Mouse (Mus musculus): ENCODE measurements around the gene 4930449I24Rik. TPM values are rescaled to one million over a fixed set of nuclear protein-coding genes. Genes with fewer than 3 reads are reported as not detected.
"Not testable (repeated sequence)": the region's sequence is repeated elsewhere in the genome, so short reads cannot be mapped to it uniquely, and the experiment has no call there.

Gene 4930449I24Rik
- not detected in 2 replicates for polyA plus RNA-seq (2014; fragmentation: Nextera tagmentation; extraction: Ambion mirVana)

DNA sequence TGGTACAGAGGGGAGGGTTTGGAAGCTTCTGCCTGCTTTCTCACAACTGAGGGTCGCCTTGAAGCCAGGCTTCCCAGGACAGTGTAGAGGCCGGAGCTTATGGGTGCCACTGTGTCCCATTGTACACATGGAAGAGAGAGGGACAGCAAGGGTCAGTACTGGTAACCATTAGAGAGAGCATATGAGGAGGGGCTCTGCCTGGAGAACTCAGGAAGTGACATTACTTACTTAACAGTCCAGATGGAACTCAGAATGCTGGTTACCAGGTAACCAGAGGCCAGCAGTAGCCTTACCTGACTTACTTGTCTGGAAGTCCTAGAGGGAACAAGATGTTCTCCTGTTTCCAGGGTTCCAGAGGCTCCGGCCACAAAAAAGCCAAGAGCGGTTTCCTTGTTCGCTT lies at the start of gene 4930449I24Rik:
4930449I24Rik (plus strand) TSS at position 301 of the 400 bp plus-strand sequence.
- WGBS: no CpG with 5 or more reads among the region's 5 CpGs
- not testable (repeated sequence) for ATAC-seq (ENCODE audit: insufficient number of reproducible peaks, insufficient read depth, low FRiP score, low read depth); H3K9me3 ChIP-seq (ENCODE audit: control insufficient read depth, low read depth, low read length)

DNA sequence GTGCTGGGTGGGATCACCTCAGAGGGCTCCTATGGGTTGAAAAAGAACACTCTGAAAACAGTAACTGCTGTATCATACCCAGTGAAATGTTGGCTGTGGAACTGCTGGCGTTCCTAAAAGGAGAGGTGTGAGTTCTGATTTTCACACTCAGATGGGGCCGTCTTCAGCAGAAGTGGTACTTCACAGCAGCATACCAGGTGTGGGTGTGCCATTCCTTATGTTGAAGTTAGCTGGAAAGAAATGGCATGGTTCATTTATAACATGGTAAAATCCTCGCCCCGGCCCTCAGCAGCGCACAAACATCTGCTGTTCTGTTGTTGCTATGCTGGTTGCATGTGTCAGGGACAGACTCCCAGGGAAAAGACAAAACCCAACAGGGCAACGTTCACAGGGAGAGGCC lies 48.6 kb upstream of the 4930449I24Rik start:
- H3K4me3 ChIP-seq (ENCODE audit: low read depth, low read length): no peak overlapping the region
- H3K9me3 ChIP-seq (ENCODE audit: control insufficient read depth, low read depth, low read length): no peaks in the 10 kb centered on the region
- no peaks in the 10 kb centered on the region for H3K36me3 ChIP-seq (ENCODE audit: control insufficient read depth, insufficient read depth, low read length)
- H3K27ac ChIP-seq (ENCODE audit: low read length): no peak overlapping the region
- no peak overlapping the region for H3K4me2 ChIP-seq (replicated peaks; ENCODE audit: low read depth, low read length)
- no peaks in the 10 kb centered on the region for H3K4me1 ChIP-seq (ENCODE audit: control insufficient read depth, insufficient read depth, low read length)
- H3K9ac ChIP-seq (replicated peaks; ENCODE audit: low read depth, low read length): no peak overlapping the region
- no peaks in the 10 kb centered on the region for H3K27me3 ChIP-seq (ENCODE audit: control insufficient read depth, insufficient read depth, low read length)
- no peak for ATAC-seq (ENCODE audit: insufficient number of reproducible peaks, insufficient read depth, low FRiP score, low read depth)
- WGBS: 90% methylated on average over 6 of the region's 6 CpGs

More for the DNA sequence above, at the start of gene 4930449I24Rik:
- H3K27ac ChIP-seq (ENCODE audit: low read length); H3K9ac ChIP-seq (replicated peaks; ENCODE audit: low read depth, low read length); H3K4me1 ChIP-seq (ENCODE audit: control insufficient read depth, insufficient read depth, low read length); H3K4me3 ChIP-seq (ENCODE audit: low read depth, low read length); H3K27me3 ChIP-seq (ENCODE audit: control insufficient read depth, insufficient read depth, low read length); H3K36me3 ChIP-seq (ENCODE audit: control insufficient read depth, insufficient read depth, low read length); H3K4me2 ChIP-seq (replicated peaks; ENCODE audit: low read depth, low read length): not testable (repeated sequence)

DNA sequence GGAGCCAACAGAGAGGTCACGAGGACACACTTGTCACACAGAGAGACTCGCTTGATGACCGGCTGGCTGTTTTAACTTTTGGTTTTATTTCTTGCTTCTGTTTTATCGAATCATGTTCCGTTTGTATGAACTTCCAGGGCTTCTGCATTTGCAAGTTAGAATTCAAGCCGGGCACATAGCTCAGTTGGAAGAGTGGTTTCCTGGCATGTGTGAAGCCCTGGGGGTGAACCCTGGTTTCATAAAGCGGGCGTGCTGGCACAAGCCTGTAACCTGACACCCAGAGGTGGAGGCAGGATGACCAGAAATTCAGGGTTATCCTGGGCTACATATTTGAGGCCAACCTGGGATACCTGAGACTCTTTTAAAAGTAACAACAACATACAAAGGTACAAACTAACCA lies 40.6 kb upstream of the 4930449I24Rik start:
- ATAC-seq (ENCODE audit: insufficient number of reproducible peaks, insufficient read depth, low FRiP score, low read depth): no peak
- H3K9ac ChIP-seq (replicated peaks; ENCODE audit: low read depth, low read length): no peak overlapping the region
- 81% methylated on average over 8 of the region's 8 CpGs for WGBS
- no peaks in the 10 kb centered on the region for H3K9me3 ChIP-seq (ENCODE audit: control insufficient read depth, low read depth, low read length)
- H3K36me3 ChIP-seq (ENCODE audit: control insufficient read depth, insufficient read depth, low read length): no peaks in the 10 kb centered on the region
- no peaks in the 10 kb centered on the region for H3K27me3 ChIP-seq (ENCODE audit: control insufficient read depth, insufficient read depth, low read length)
- no peaks in the 10 kb centered on the region for H3K4me1 ChIP-seq (ENCODE audit: control insufficient read depth, insufficient read depth, low read length)
- no peak overlapping the region for H3K4me2 ChIP-seq (replicated peaks; ENCODE audit: low read depth, low read length)
- no peak overlapping the region for H3K27ac ChIP-seq (ENCODE audit: low read length)
- H3K4me3 ChIP-seq (ENCODE audit: low read depth, low read length): no peak overlapping the region

DNA sequence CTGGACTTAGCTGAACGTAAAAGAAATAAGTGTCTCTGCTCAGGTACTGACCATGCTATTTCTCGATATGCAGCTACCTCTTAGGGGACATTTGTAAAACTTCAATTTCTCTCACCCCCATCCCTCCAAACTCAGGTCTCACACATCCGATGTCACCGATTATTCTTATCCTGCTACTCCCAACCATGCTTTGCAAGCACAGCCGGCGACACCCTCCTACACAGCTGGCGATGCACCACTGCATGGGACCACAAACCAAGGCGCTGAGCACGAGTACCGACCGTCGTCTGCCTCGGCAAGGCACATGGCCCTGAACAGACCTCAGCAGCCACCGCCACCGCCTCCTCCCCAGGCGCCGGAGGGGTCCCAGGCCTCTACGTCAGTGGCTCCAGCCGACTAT lies 35.5 kb upstream of the 4930449I24Rik start:
- Histone ChIP-seq H3K36me3 (ENCODE audit: control insufficient read depth, insufficient read depth, low read length) (no peaks in the 10 kb centered on the region), H3K4me3 (ENCODE audit: low read depth, low read length) (no peak overlapping the region), H3K27ac (ENCODE audit: low read length) (no peak overlapping the region), H3K27me3 (ENCODE audit: control insufficient read depth, insufficient read depth, low read length) (no peaks in the 10 kb centered on the region), H3K9me3 (ENCODE audit: control insufficient read depth, low read depth, low read length) (no peaks in the 10 kb centered on the region), H3K4me2 (replicated peaks; ENCODE audit: low read depth, low read length) (no peak overlapping the region), H3K4me1 (ENCODE audit: control insufficient read depth, insufficient read depth, low read length) (no peaks in the 10 kb centered on the region), H3K9ac (replicated peaks; ENCODE audit: low read depth, low read length) (no peak overlapping the region)
- ATAC-seq (ENCODE audit: insufficient number of reproducible peaks, insufficient read depth, low FRiP score, low read depth): no peak
- 93% methylated on average over 19 of the region's 19 CpGs for WGBS

DNA sequence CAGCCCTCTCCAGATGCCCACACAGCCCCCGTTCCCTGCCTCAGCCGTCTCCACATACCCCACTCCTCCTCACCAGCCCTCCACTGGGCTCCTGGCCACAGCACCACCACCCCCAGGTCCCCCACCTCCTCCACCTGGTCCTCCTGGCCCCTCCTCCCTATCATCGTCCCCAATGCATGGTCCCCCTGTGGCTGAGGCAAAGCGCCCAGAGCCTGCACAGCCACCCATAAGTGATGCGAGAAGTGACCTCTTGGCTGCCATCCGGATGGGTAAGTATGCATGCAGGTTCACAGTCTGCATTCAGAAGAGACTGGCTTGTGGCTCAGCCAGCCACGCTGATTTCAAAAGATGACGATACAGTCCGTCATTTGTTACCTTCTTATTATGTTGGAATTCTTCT lies 33.9 kb upstream of the 4930449I24Rik start:
- Histone ChIP-seq H3K27ac (ENCODE audit: low read length) (no peak overlapping the region), H3K27me3 (ENCODE audit: control insufficient read depth, insufficient read depth, low read length) (no peaks in the 10 kb centered on the region), H3K9ac (replicated peaks; ENCODE audit: low read depth, low read length) (no peak overlapping the region), H3K4me3 (ENCODE audit: low read depth, low read length) (no peak overlapping the region), H3K4me2 (replicated peaks; ENCODE audit: low read depth, low read length) (no peak overlapping the region), H3K36me3 (ENCODE audit: control insufficient read depth, insufficient read depth, low read length) (no peaks in the 10 kb centered on the region), H3K4me1 (ENCODE audit: control insufficient read depth, insufficient read depth, low read length) (no peaks in the 10 kb centered on the region), H3K9me3 (ENCODE audit: control insufficient read depth, low read depth, low read length) (no peaks in the 10 kb centered on the region)
- no peak for ATAC-seq (ENCODE audit: insufficient number of reproducible peaks, insufficient read depth, low FRiP score, low read depth)
- 92% methylated on average over 9 of the region's 9 CpGs for WGBS

DNA sequence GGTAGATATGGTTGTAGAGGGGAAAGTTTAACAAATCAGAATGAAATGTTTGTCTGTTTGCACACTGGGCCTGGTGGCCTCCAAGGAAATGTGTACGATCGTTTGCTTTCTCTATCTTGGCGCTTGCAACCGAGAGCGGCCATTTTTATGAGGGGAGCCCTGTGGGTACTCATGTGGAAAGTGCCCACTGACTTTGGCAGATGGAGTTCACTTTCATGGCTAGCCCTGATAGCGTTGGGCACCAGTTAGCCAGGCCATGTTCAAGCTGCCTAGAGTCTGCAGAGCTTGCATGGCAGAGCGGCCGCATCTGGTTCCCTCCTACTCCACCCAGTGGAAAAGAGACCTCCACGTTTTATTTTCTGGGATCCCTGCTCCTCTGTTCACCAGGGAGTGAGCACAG lies 31.4 kb upstream of the 4930449I24Rik start:
- 83% methylated on average over 9 of the region's 9 CpGs for WGBS
- no peak overlapping the region for H3K27ac ChIP-seq (ENCODE audit: low read length)
- H3K4me1 ChIP-seq (ENCODE audit: control insufficient read depth, insufficient read depth, low read length): no peaks in the 10 kb centered on the region
- no peak overlapping the region for H3K4me3 ChIP-seq (ENCODE audit: low read depth, low read length)
- no peak overlapping the region for H3K9ac ChIP-seq (replicated peaks; ENCODE audit: low read depth, low read length)
- no peaks in the 10 kb centered on the region for H3K27me3 ChIP-seq (ENCODE audit: control insufficient read depth, insufficient read depth, low read length)
- H3K9me3 ChIP-seq (ENCODE audit: control insufficient read depth, low read depth, low read length): no peaks in the 10 kb centered on the region
- no peaks in the 10 kb centered on the region for H3K36me3 ChIP-seq (ENCODE audit: control insufficient read depth, insufficient read depth, low read length)
- no peak overlapping the region for H3K4me2 ChIP-seq (replicated peaks; ENCODE audit: low read depth, low read length)
- ATAC-seq (ENCODE audit: insufficient number of reproducible peaks, insufficient read depth, low FRiP score, low read depth): no peak

DNA sequence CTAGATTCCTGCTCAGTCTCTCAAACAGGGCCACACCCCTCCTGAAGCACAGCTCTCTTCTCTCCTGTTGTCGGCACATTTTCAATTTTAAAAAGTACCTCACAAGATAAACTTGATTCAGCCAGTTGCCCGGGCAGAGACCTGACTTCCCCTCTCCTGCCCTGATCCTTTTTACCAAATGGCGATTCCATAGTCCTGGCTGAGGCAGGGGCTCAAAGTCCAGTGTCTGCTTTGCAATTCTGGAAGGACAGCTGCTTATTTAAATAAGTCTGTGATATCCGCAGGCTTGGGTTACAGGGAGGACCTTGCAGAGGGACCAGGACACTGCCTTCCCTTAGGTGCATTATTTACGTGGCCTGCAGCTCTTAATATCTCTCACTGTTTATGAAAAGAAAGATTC lies 30.9 kb upstream of the 4930449I24Rik start:
- no peak for ATAC-seq (ENCODE audit: insufficient number of reproducible peaks, insufficient read depth, low FRiP score, low read depth)
- H3K9me3 ChIP-seq (ENCODE audit: control insufficient read depth, low read depth, low read length): no peaks in the 10 kb centered on the region
- WGBS: 62% methylated on average over 5 of the region's 5 CpGs
- no peak overlapping the region for H3K4me2 ChIP-seq (replicated peaks; ENCODE audit: low read depth, low read length)
- no peak overlapping the region for H3K9ac ChIP-seq (replicated peaks; ENCODE audit: low read depth, low read length)
- no peak overlapping the region for H3K4me3 ChIP-seq (ENCODE audit: low read depth, low read length)
- H3K27me3 ChIP-seq (ENCODE audit: control insufficient read depth, insufficient read depth, low read length): no peaks in the 10 kb centered on the region
- H3K27ac ChIP-seq (ENCODE audit: low read length): no peak overlapping the region
- H3K4me1 ChIP-seq (ENCODE audit: control insufficient read depth, insufficient read depth, low read length): no peaks in the 10 kb centered on the region
- H3K36me3 ChIP-seq (ENCODE audit: control insufficient read depth, insufficient read depth, low read length): no peaks in the 10 kb centered on the region

DNA sequence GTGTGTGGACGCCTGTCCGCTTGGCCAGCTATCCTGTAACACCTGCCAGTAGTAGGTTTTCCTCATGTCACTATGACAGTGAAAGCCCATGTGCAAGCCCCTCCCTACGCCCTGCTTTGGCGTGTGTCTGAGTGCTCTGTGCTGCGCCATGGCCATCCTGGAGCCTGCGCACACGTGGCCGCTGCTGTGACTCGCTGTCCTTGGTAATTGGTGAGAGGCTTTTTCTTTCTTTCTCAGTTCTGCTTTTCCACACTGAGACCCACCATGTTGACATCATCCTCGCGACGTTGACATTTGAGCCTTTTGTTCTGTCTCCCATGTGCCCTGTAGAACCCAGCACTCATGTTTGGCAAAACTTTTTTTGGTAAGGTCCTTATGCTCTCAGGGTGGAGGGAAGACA lies 30.4 kb upstream of the 4930449I24Rik start:
- H3K36me3 ChIP-seq (ENCODE audit: control insufficient read depth, insufficient read depth, low read length): no peaks in the 10 kb centered on the region
- ATAC-seq (ENCODE audit: insufficient number of reproducible peaks, insufficient read depth, low FRiP score, low read depth): no peak
- no peaks in the 10 kb centered on the region for H3K4me1 ChIP-seq (ENCODE audit: control insufficient read depth, insufficient read depth, low read length)
- H3K27me3 ChIP-seq (ENCODE audit: control insufficient read depth, insufficient read depth, low read length): no peaks in the 10 kb centered on the region
- no peak overlapping the region for H3K9ac ChIP-seq (replicated peaks; ENCODE audit: low read depth, low read length)
- no peak overlapping the region for H3K4me2 ChIP-seq (replicated peaks; ENCODE audit: low read depth, low read length)
- 93% methylated on average over 12 of the region's 12 CpGs for WGBS
- no peak overlapping the region for H3K4me3 ChIP-seq (ENCODE audit: low read depth, low read length)
- H3K27ac ChIP-seq (ENCODE audit: low read length): no peak overlapping the region
- no peaks in the 10 kb centered on the region for H3K9me3 ChIP-seq (ENCODE audit: control insufficient read depth, low read depth, low read length)

DNA sequence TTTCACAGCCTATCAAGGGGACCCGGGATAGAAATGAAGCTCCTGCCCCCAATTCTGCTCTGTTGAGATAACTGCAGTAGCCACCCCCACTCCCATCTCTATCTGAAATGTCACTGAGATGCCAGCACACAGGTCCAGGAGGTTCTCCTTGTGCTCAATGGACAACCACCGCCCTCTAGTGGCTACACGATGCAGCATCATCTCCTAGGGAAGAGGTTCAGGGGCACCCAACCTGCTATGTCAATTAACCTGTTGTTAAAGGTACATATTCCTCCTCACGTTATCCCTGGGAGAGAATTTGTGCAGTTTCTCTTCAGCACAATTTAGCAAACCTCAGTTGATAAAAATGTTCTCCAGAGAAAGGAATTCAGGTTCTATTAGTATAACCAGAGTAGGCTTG lies 22.6 kb upstream of the 4930449I24Rik start:
- H3K27ac ChIP-seq (ENCODE audit: low read length): not testable (repeated sequence)
- 10% methylated on average over 4 of the region's 4 CpGs for WGBS

More for the DNA sequence above, 22.6 kb upstream of the 4930449I24Rik start:
- ATAC-seq (ENCODE audit: insufficient number of reproducible peaks, insufficient read depth, low FRiP score, low read depth); H3K4me3 ChIP-seq (ENCODE audit: low read depth, low read length); H3K36me3 ChIP-seq (ENCODE audit: control insufficient read depth, insufficient read depth, low read length); H3K9me3 ChIP-seq (ENCODE audit: control insufficient read depth, low read depth, low read length); H3K4me1 ChIP-seq (ENCODE audit: control insufficient read depth, insufficient read depth, low read length); H3K27me3 ChIP-seq (ENCODE audit: control insufficient read depth, insufficient read depth, low read length); H3K4me2 ChIP-seq (replicated peaks; ENCODE audit: low read depth, low read length); H3K9ac ChIP-seq (replicated peaks; ENCODE audit: low read depth, low read length): not testable (repeated sequence)
